21 mouse cellular contexts compared by ENCODE assay signal in the genomic region with DNA sequence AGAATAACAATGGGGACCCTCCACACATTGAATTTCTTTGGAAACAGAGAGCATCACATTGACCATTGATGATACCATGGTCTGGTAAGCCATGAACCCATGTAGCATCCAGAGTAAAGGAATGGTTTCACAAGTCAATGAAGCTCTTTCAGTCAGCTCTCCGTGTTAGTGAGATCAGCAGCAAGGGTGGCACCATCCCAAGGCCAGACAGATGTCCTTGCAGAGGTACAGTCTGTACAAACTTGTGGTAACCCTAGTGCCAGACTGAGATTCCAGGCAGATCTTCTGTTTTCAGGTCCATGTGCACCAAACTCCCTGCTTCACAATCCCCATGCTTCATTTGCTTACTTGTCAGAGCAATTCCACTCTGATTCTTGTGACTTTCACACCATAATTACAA.
"Had no signal": no experiment of that assay in that cellular context is flagged by ENCODE, and none has a peak within 500 bp of the region (broad histone marks: within the 10 kb centered on the region; RNA-seq: fewer than 3 reads in every experiment).

No protein-coding gene starts in this region.

- H3K9me3 ChIP-seq: kidney, embryonic 15.5 days; limb, embryonic 10.5 days; limb, embryonic 13.5 days; liver, embryonic 12.5 days; liver, embryonic 15.5 days; lung, embryonic 15.5 days; megakaryocyte, embryonic 14.5 days; midbrain, embryonic 10.5 days; midbrain, embryonic 13.5 days; neural tube, embryonic 13.5 days had no signal

- ATAC-seq: liver, embryonic 12.5 days; midbrain, embryonic 13.5 days; midbrain, embryonic 16.5 days had no signal

- H3K36me3 ChIP-seq: kidney, embryonic 15.5 days; limb, embryonic 10.5 days; limb, embryonic 13.5 days; liver, embryonic 12.5 days; liver, embryonic 15.5 days; lung, embryonic 15.5 days; midbrain, embryonic 10.5 days; midbrain, embryonic 13.5 days; neural tube, embryonic 13.5 days had no signal

- H3K4me1 ChIP-seq: kidney, embryonic 15.5 days; limb, embryonic 10.5 days; liver, embryonic 12.5 days; liver, embryonic 15.5 days; lung, embryonic 15.5 days; megakaryocyte, embryonic 14.5 days; midbrain, embryonic 10.5 days; midbrain, embryonic 13.5 days; neural tube, embryonic 13.5 days had no signal

- H3K9ac ChIP-seq: kidney, embryonic 15.5 days; limb, embryonic 13.5 days; liver, embryonic 12.5 days; liver, embryonic 15.5 days; lung, embryonic 15.5 days; midbrain, embryonic 13.5 days; neural tube, embryonic 13.5 days had no signal

- H3K27me3 ChIP-seq: kidney, embryonic 15.5 days; limb, embryonic 13.5 days; liver, embryonic 12.5 days; liver, embryonic 15.5 days; lung, embryonic 15.5 days; midbrain, embryonic 13.5 days; neural tube, embryonic 13.5 days had no signal

- H3K4me2 ChIP-seq: kidney, embryonic 15.5 days; limb, embryonic 13.5 days; liver, embryonic 12.5 days; liver, embryonic 15.5 days; lung, embryonic 15.5 days; midbrain, embryonic 13.5 days; neural tube, embryonic 13.5 days had no signal

- H3K4me3 ChIP-seq: kidney, embryonic 15.5 days; limb, embryonic 10.5 days; limb, embryonic 13.5 days; liver, embryonic 12.5 days; liver, embryonic 15.5 days; lung, embryonic 15.5 days; megakaryocyte, embryonic 14.5 days; midbrain, embryonic 10.5 days; midbrain, embryonic 13.5 days; myocyte; neural tube, embryonic 13.5 days had no signal

- DNase-seq: kidney, adult 8-10 months; kidney, postnatal 10 days; kidney, postnatal 36 days; liver; lung, adult 18-20 months; lung, postnatal 10 days; lung, postnatal 36 days; thymus, adult 18-20 months; thymus, postnatal 36 days had no signal

- H3K27ac ChIP-seq: kidney, embryonic 15.5 days; limb, embryonic 10.5 days; limb, embryonic 13.5 days; liver, embryonic 12.5 days; liver, embryonic 15.5 days; lung, embryonic 15.5 days; midbrain, embryonic 10.5 days; midbrain, embryonic 13.5 days; neural tube, embryonic 13.5 days had no signal
